Mouse (Mus musculus): ENCODE data around the gene Mad2l1.

Gene Mad2l1

GRCm38 (mm10) chr6:66535028-66535862, at the start of gene Mad2l1:
Gene Mad2l1, plus strand, starts transcription at chr6:66535390.
- peak; percentile 99 for DNase-seq (ENCODE audit: low spot score)

- no peak for DNase-seq (ENCODE audit: low spot score)
These were observed 41.5 kb upstream of the Mad2l1 start for GRCm38 (mm10) chr6:66493685-66494084.

GRCm38 (mm10) chr6:66516368-66516767, 18.8 kb upstream of the Mad2l1 start:
- DNase-seq (ENCODE audit: low spot score) = no peak

- no peak for DNase-seq (ENCODE audit: low spot score)
These were observed 6.8 kb upstream of the Mad2l1 start for GRCm38 (mm10) chr6:66528386-66528785.

GRCm38 (mm10) chr6:66533241-66533640, 1.9 kb upstream of the Mad2l1 start:
- DNase-seq (ENCODE audit: low spot score) = peak; percentile 82

DNA sequence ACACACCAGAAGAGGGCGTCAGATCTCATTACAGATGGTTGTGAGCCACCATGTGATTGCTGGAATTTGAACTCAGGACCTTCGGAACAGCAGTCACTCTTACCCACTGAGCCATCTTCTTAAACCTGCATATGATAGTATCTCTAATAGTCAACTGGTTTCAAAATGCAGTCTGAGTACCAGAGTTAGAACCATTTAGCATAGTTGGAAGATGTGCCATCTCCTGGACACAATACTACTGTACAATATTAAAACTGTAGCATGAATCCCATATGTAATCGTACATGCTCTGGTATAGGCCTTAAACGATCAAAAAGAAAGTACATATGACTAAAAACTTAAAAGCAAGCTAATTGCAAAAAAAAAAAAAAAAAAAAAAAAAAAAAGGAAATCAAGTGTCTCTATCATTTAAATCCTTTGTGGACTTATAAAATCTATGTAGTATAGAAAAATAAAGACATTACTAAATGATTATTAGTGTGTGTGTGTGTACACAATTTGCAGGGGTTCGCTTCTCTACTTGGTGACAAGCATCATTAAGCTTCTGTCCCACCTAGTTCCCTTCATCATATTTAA, 736 bp upstream of the Mad2l1 start:
- DNase-seq (ENCODE audit: low spot score) = peak; percentile 17

- DNase-seq (ENCODE audit: low spot score) = peak; percentile 6
These were observed 776 bp downstream of the Mad2l1 start for GRCm38 (mm10) chr6:66535966-66536365.

DNA sequence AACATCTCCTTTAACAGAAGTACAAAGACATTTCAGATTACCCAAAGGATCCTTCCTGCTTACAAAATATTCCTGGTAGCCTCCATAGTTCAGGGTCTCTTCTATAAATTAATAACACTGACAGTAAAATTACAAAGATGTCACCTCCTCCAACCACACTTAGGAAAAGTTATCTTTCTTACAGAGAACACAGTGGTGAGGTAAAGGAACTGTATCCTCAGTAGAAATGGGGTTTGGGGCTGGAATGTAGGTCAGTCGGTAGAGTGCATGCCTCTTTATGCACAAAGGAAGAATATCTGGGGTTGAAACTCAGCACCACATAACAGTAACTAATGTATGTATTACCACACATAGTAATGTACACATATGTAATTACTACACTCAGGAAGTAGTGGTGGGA, 24.8 kb downstream of the Mad2l1 start, which contains the start of gene Vmn1r32:
TSS of gene Vmn1r32 (minus strand) at position 101 of the 400 bp plus-strand sequence.
- DNase-seq (ENCODE audit: low spot score) = no peak

DNA sequence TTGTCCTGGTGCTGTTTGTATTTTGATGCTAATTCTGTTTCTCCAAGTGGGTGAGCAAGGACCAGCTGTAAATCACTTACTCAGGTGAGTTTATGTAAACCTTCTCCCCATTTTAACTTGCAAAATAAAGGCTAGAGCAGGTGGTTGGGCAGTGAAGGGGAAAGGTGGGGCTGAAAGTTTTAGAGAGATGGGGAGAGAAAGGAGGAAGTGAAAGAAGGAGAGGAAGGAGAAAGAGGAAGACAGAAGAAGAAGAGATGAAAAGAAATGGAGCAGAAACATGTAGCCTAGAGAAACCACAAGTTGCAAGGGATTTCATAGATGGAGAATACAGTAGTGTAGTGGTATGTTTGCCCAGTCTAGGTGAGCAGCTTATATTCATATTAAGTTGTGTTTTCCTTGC, 60.6 kb downstream of the Mad2l1 start:
- no peak for DNase-seq (ENCODE audit: low spot score)
